Comparison of ENCODE assay signal across 8 mouse cellular contexts in genomic region chr7:16783224-16783688, GRCm38 (mm10). TPM values are rescaled to one million over a fixed set of nuclear protein-coding genes. Genes with fewer than 3 reads are reported as not detected.
DNase-seq lines count a peak whose midpoint lies in the region; ATAC-seq and TF ChIP-seq lines count a peak whose summit lies in the region.

No protein-coding gene starts in this region.

- peaks cover 21% of the 10 kb centered on the region for H3K4me1 ChIP-seq in kidney, postnatal 0 days (replicated peaks; ENCODE audit: insufficient read depth, low read length)

- 26% methylated on average over 10 of the region's 10 CpGs for whole genome bisulfite sequencing in kidney, postnatal 0 days

- DNase-seq in kidney, adult 18-20 months: peak; percentile 11
- DNase-seq in kidney, postnatal 25 days: no peak
- DNase-seq in heart, adult 9 months (ENCODE audit: low spot score in 2 of 2): peak; percentile 32 to 47
- peak; percentile 11 for DNase-seq in kidney, postnatal 0 days (ENCODE audit: low spot score)
- DNase-seq in spleen, postnatal 4 days (ENCODE audit: low spot score in 2 of 2): peak; percentile 84 to 88
- no peak for DNase-seq in retina, postnatal 1 day
- no peak for DNase-seq in ovary, postnatal 14 days (ENCODE audit: low spot score)

- peak overlapping the region; percentile 99 for H3K4me2 ChIP-seq in kidney, postnatal 0 days (ENCODE audit: low read length)

- peak overlapping the region; percentile 49 for H3K9ac ChIP-seq in kidney, postnatal 0 days (ENCODE audit: low read depth, low read length)

- no peaks in the 10 kb centered on the region for H3K9me3 ChIP-seq in kidney, postnatal 0 days (replicated peaks; ENCODE audit: low read length)

- H3K27ac ChIP-seq in kidney, postnatal 0 days: peak overlapping the region; percentile 76

- no peaks in the 10 kb centered on the region for H3K27me3 ChIP-seq in kidney, postnatal 0 days (ENCODE audit: insufficient read depth, low read length)

- no peak for TF ChIP-seq CTCF in kidney, postnatal 0 days (IDR thresholded peaks at IDR 0.05; ENCODE audit: low read depth)

- no peak for ATAC-seq in kidney, postnatal 0 days (replicated peaks; ENCODE audit: low FRiP score, low read depth)
- ATAC-seq in megakaryocyte progenitor cell, adult 5-6 weeks (replicated peaks; ENCODE audit: poor library complexity): peak; percentile 47

- H3K4me3 ChIP-seq in kidney, postnatal 0 days (replicated peaks; ENCODE audit: low read depth, low read length): peak overlapping the region; percentile 66

- H3K36me3 ChIP-seq in kidney, postnatal 0 days (ENCODE audit: insufficient read depth, low read length): 0 out of 2 replicates have a peak, but pooled peaks cover 5% of the 10 kb centered on the region

RNA-seq across cellular contexts. Expression of gene Slc1a5, which starts 2.1 kb away (rescaled TPM):
- 49.0 and 55.8 TPM in 2 replicates for polyA plus RNA-seq in kidney, postnatal 0 days (2015; fragmentation: Nextera tagmentation; extraction: Ambion mirVana)
- 73.2 and 79.5 TPM in 2 replicates for total RNA-seq in megakaryocyte progenitor cell, adult 5-6 weeks (2015)
- 39.1 and 48.3 TPM in 2 replicates for total RNA-seq in megakaryocyte progenitor cell, adult 5-6 weeks (2017)

RNA-seq across cellular contexts. Expression of gene Strn4, which starts 32.4 kb away (rescaled TPM):
- 65.4 and 71.2 TPM in 2 replicates for polyA plus RNA-seq in kidney, postnatal 0 days (2015; fragmentation: Nextera tagmentation; extraction: Ambion mirVana)
- 28.2 and 39.0 TPM in 2 replicates for total RNA-seq in megakaryocyte progenitor cell, adult 5-6 weeks (2015)
- 40.0 and 43.5 TPM in 2 replicates for total RNA-seq in megakaryocyte progenitor cell, adult 5-6 weeks (2017)

RNA-seq across cellular contexts. Expression of gene Fkrp, which starts 33.3 kb away (rescaled TPM):
- polyA plus RNA-seq in kidney, postnatal 0 days (2015; fragmentation: Nextera tagmentation; extraction: Ambion mirVana): 31.0 and 32.0 TPM in 2 replicates
- total RNA-seq in megakaryocyte progenitor cell, adult 5-6 weeks (2015): 11.5 and 13.1 TPM in 2 replicates
- 9.8 and 14.3 TPM in 2 replicates for total RNA-seq in megakaryocyte progenitor cell, adult 5-6 weeks (2017)

RNA-seq across cellular contexts. Expression of gene Ap2s1, which starts 45.0 kb away (rescaled TPM):
- 262 and 263 TPM in 2 replicates for polyA plus RNA-seq in kidney, postnatal 0 days (2015; fragmentation: Nextera tagmentation; extraction: Ambion mirVana)
- total RNA-seq in megakaryocyte progenitor cell, adult 5-6 weeks (2015): 162 and 164 TPM in 2 replicates
- total RNA-seq in megakaryocyte progenitor cell, adult 5-6 weeks (2017): 73.9 and 88.7 TPM in 2 replicates

RNA-seq across cellular contexts. Expression of gene Prkd2, which starts 59.4 kb away (rescaled TPM):
- polyA plus RNA-seq in kidney, postnatal 0 days (2015; fragmentation: Nextera tagmentation; extraction: Ambion mirVana): 12.8 and 15.1 TPM in 2 replicates
- 6.2 and 8.8 TPM in 2 replicates for total RNA-seq in megakaryocyte progenitor cell, adult 5-6 weeks (2015)
- 6.0 and 8.8 TPM in 2 replicates for total RNA-seq in megakaryocyte progenitor cell, adult 5-6 weeks (2017)

Comparison
In these comparisons a context has a peak if more than half of its experiments do, and no peak if none do; other contexts are left out.
1. DNase-seq: peak in kidney, adult 18-20 months (single experiment), heart, adult 9 months (2 of 2), kidney, postnatal 0 days (single experiment) and spleen, postnatal 4 days (2 of 2); none in kidney, postnatal 25 days (0 of 2), retina, postnatal 1 day (single experiment) and ovary, postnatal 14 days (single experiment).